Mouse (Mus musculus) kidney, adult 2 months (tissue): ENCODE measurements around the gene Rabac1. TPM values are rescaled to one million over a fixed set of nuclear protein-coding genes. Genes with fewer than 3 reads are reported as not detected.

Source experiments
- DNase-seq: peaks from one replicate; pipeline ENCODE4 v3.0.0; 2021
- H3K27ac ChIP-seq: fragments of 200-500 bp; 2 replicates; pipeline ENCODE4 v1.5.1; 2012; ENCODE audit warnings: low read depth, low read length, control low read depth, inconsistent platforms; ENCODE audit not compliant: insufficient read depth
- H3K27me3 ChIP-seq: fragments of 200-500 bp; replicated peaks from 2 replicates; pipeline ENCODE4 v1.6.1; 2012; ENCODE audit warnings: mild to moderate bottlenecking, moderate library complexity, low read length, inconsistent platforms; ENCODE audit not compliant: control insufficient read depth, insufficient read depth
- H3K36me3 ChIP-seq: fragments of 200-500 bp; 2 replicates; pipeline ENCODE4 v1.6.1; 2012; ENCODE audit warnings: mild to moderate bottlenecking, moderate library complexity, low read length, inconsistent platforms; ENCODE audit not compliant: control insufficient read depth, insufficient read depth
- H3K4me1 ChIP-seq: fragments of 200-500 bp; 2 replicates; pipeline ENCODE4 v1.6.1; 2011; ENCODE audit warnings: low read length; ENCODE audit not compliant: control insufficient read depth, insufficient read depth
- H3K4me3 ChIP-seq: fragments of 200-500 bp; 2 replicates; pipeline ENCODE4 v1.5.1; 2011; ENCODE audit warnings: mild to moderate bottlenecking, low read depth, low read length, control low read depth; ENCODE audit not compliant: insufficient read depth
- CTCF ChIP-seq: fragments of 200-500 bp; conservative IDR thresholded peaks from 2 replicates; pipeline ENCODE4 v1.5.1; 2011; ENCODE audit warnings: low read depth, mild to moderate bottlenecking, control low read depth, low read length, moderate library complexity, mixed read lengths; ENCODE audit not compliant: insufficient read depth, insufficient read length
- POLR2A ChIP-seq: fragments of 200-500 bp; IDR thresholded peaks from one replicate; pipeline ENCODE4 v1.6.1; 2011; ENCODE audit warnings: low read depth, low read length, control low read depth
- WGBS: fragments of 180-500 bp; shearing (Covaris S2); methylation state at CpG from one replicate; pipeline ENCODE4 v1.1.7; 2018; 5-methylcytosine and 5-hydroxymethylcytosine counted together
- polyA plus RNA-seq: library from polyadenylated mRNA; depleted of rRNA; stranded (reverse); fragments of >200 nt; gene quantifications from 2 replicates; pipeline ENCODE4 v1.2.3, GENCODE M21; 2012; rRNA removed

The Rabac1 gene
- polyA plus RNA-seq, 1 experiment, result 549 TPM

GRCm38 (mm10) chr7:24930475-24930874, 42.1 kb downstream of the Rabac1 start:
- TF ChIP-seq POLR2A (no peak), CTCF (no peak)
- DNase-seq, result no peak
- Histone ChIP-seq H3K36me3 (no peaks in the 10 kb centered on the region), H3K4me1 (no peaks in the 10 kb centered on the region), H3K4me3 (no peak overlapping the region), H3K27ac (no peak overlapping the region), H3K27me3 (no peaks in the 10 kb centered on the region; the same call in 1 of the 2 replicates)
- 52% methylated on average over 6 of the region's 6 CpGs for WGBS

Other genes with a start within 250 kb of the Rabac1 start
- gene Gm4763, start 245.8 kb downstream of the Rabac1 start, polyA plus RNA-seq, result not detected in 2 replicates
- 0.03 and 0.05 TPM in 2 replicates for gene Cd177, start 212.4 kb downstream of the Rabac1 start, polyA plus RNA-seq
- not detected in 2 replicates for gene Ceacam10, start 195.5 kb downstream of the Rabac1 start, polyA plus RNA-seq
- gene Gm9844, start 110.5 kb downstream of the Rabac1 start, polyA plus RNA-seq, result 0.94 and 2.2 TPM in 2 replicates
- 0.14 and 0.23 TPM in 2 replicates for gene Lypd4, start 102.8 kb downstream of the Rabac1 start, polyA plus RNA-seq
- gene Dmrtc2, start 102.7 kb downstream of the Rabac1 start, polyA plus RNA-seq, result 0.11 TPM in 1 of 2 replicates, not detected in the other
- 468 and 618 TPM in 2 replicates for gene Rps19, start 88.4 kb downstream of the Rabac1 start, polyA plus RNA-seq
- 2.0 and 27.1 TPM in 2 replicates for gene Cd79a, start 75.4 kb downstream of the Rabac1 start, polyA plus RNA-seq
- gene Arhgef1, start 69.8 kb downstream of the Rabac1 start, polyA plus RNA-seq, result 92.6 and 111 TPM in 2 replicates
- not detected in 2 replicates for gene Gm4881, start 28.3 kb downstream of the Rabac1 start, polyA plus RNA-seq
- gene Atp1a3, start 33.2 kb upstream of the Rabac1 start, polyA plus RNA-seq, result 1.4 and 1.8 TPM in 2 replicates
- 17.1 and 24.3 TPM in 2 replicates for gene Grik5, start 99.6 kb upstream of the Rabac1 start, polyA plus RNA-seq
- 20.6 and 27.0 TPM in 2 replicates for gene Zfp574, start 99.8 kb upstream of the Rabac1 start, polyA plus RNA-seq
- gene Pou2f2, start 207.0 kb upstream of the Rabac1 start, polyA plus RNA-seq, result 1.1 and 2.6 TPM in 2 replicates
- gene Dedd2, start 247.9 kb upstream of the Rabac1 start, polyA plus RNA-seq, result 34.8 and 43.7 TPM in 2 replicates
- gene Zfp526, start 248.7 kb upstream of the Rabac1 start, polyA plus RNA-seq, result 8.9 and 10.8 TPM in 2 replicates